Mouse (Mus musculus): ENCODE data around the gene Tmem53. TPM values are rescaled to one million over a fixed set of nuclear protein-coding genes. Genes with fewer than 3 reads are reported as not detected.

Gene Tmem53
- total RNA-seq, 2 experiments from 2014 or later, result 2.4 to 5.2 TPM

- intact Hi-C loops (cut with DNase I), result no loop called here
- DNase-seq (ENCODE audit: low spot score in 2 of 2), result no peak
These were observed 53.7 kb downstream of the Tmem53 start for GRCm38 (mm10) chr4:117305461-117305860.

- DNase-seq (ENCODE audit: low spot score in 2 of 2), result no peak
- intact Hi-C loops (cut with DNase I), result no loop called here
These were observed 55.5 kb downstream of the Tmem53 start for GRCm38 (mm10) chr4:117307270-117307669.

GRCm38 (mm10) chr4:117309427-117309826 lies 57.7 kb downstream of the Tmem53 start:
- DNase-seq (ENCODE audit: low spot score in 2 of 2), result no peak
- intact Hi-C loops (cut with DNase I), result no loop called here

- no peak for DNase-seq (ENCODE audit: low spot score in 2 of 2)
- intact Hi-C loops (cut with DNase I), result no loop called here
These were observed 60.1 kb downstream of the Tmem53 start for GRCm38 (mm10) chr4:117311891-117312290.

- intact Hi-C loops (cut with DNase I), result no loop called here
- DNase-seq (ENCODE audit: low spot score in 2 of 2), result no peak
These were observed 60.8 kb downstream of the Tmem53 start for GRCm38 (mm10) chr4:117312416-117313084.

- intact Hi-C loops (cut with DNase I), result no loop called here
- DNase-seq (ENCODE audit: low spot score in 2 of 2), result no peak
These were observed 61.3 kb downstream of the Tmem53 start for GRCm38 (mm10) chr4:117313085-117313424.

DNA sequence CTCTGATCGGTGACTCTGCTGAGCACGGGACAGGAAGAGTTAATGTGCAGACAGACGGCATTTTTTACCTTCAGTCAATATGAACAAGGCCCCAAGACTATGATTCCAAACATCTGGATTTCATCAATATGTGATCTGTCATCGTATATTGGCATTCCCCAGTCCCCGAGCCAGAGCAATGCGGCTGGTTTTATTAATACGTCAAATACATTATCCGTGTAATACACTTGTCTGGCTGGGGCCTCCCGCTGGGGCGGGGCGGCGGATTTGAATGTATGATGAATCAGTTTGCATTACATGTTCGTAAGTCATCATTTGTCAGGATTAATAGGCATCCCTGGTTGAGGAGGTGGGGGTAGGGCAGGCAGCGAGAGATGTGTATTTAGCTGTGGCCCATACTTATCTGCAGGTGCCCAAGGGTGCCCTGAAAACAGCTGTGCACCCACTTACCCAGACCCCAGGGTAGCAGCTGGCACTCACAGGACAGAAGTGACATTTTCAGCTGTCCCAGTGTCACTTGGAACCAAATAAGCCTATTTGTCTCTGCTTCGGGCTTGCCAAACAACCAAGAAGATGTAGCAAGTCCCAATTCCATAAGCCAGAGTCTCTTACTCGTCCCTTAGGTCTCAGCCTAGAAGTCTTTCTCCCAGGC lies 63.2 kb downstream of the Tmem53 start:
- no peak for DNase-seq (ENCODE audit: low spot score in 2 of 2)
- intact Hi-C loops (cut with DNase I), result no loop called here

GRCm38 (mm10) chr4:117316800-117317199 lies 65.0 kb downstream of the Tmem53 start:
- intact Hi-C loops (cut with DNase I), result no loop called here

GRCm38 (mm10) chr4:117317701-117318190 lies 66.0 kb downstream of the Tmem53 start:
- no peak for DNase-seq (ENCODE audit: low spot score in 2 of 2)
- intact Hi-C loops (cut with DNase I), result no loop called here

More at GRCm38 (mm10) chr4:117316800-117317199, 65.0 kb downstream of the Tmem53 start:
- DNase-seq (ENCODE audit: low spot score in 2 of 2), result no peak

Other genes starting within 250 kb of the Tmem53 start
- 10 to 100 TPM; 18.5 to 19.7 TPM for gene Eif2b3, start 232.5 kb upstream of the Tmem53 start, total RNA-seq (2021)
- 1 to 10 TPM; 1.4 to 2.0 TPM for gene Ptch2, start 155.9 kb upstream of the Tmem53 start, total RNA-seq (2021)
- 10 to 100 TPM; 13.0 to 14.0 TPM for gene Btbd19, start 126.2 kb upstream of the Tmem53 start, total RNA-seq (2021)
- gene Tctex1d4, start 125.2 kb upstream of the Tmem53 start, total RNA-seq (2021), result not detected
- 10 to 100 TPM; 11.4 to 16.3 TPM for gene Plk3, start 118.0 kb upstream of the Tmem53 start, total RNA-seq (2021)
- gene Rps8, start 95.7 kb upstream of the Tmem53 start, total RNA-seq (2021), result 100 to 1,000 TPM; 452 to 469 TPM
- gene Kif2c, start 69.3 kb upstream of the Tmem53 start, total RNA-seq (2021), result under 1 TPM; 0.14 to 0.21 TPM
- gene Armh1, start 174 bp downstream of the Tmem53 start, total RNA-seq (2021), result under 1 TPM in 1 of 2 experiments, not detected in 1; 0.55 TPM
- gene Rnf220, start 245.1 kb downstream of the Tmem53 start, total RNA-seq (2021), result 100 to 1,000 TPM; 179 to 182 TPM